Mouse (Mus musculus): ENCODE results near the gene Tekt1.

Gene Tekt1

GRCm38 (mm10) chr11:72362347-72362741, at the start of gene Tekt1:
TSS of gene Tekt1 (minus strand) at chr11:72362442.
- DNase-seq (ENCODE audit: low read depth, low spot score) = no peak

- no peak for DNase-seq (ENCODE audit: low read depth, low spot score)
Observed at GRCm38 (mm10) chr11:72411945-72412344, 49.7 kb upstream of the Tekt1 start.

GRCm38 (mm10) chr11:72411093-72411921, 49.1 kb upstream of the Tekt1 start, which contains the start of gene Smtnl2:
TSS of gene Smtnl2 (minus strand) at chr11:72411713.
- no peak for DNase-seq (ENCODE audit: low read depth, low spot score)

GRCm38 (mm10) chr11:72410521-72411092, 48.4 kb upstream of the Tekt1 start:
- DNase-seq (ENCODE audit: low read depth, low spot score) = no peak

- DNase-seq (ENCODE audit: low read depth, low spot score) = no peak
Observed at GRCm38 (mm10) chr11:72409649-72410385, 47.6 kb upstream of the Tekt1 start.

GRCm38 (mm10) chr11:72408451-72409170, 46.4 kb upstream of the Tekt1 start:
- DNase-seq (ENCODE audit: low read depth, low spot score) = no peak

- no peak for DNase-seq (ENCODE audit: low read depth, low spot score)
Observed at GRCm38 (mm10) chr11:72407574-72407973, 45.3 kb upstream of the Tekt1 start.

- no peak for DNase-seq (ENCODE audit: low read depth, low spot score)
Observed at GRCm38 (mm10) chr11:72407081-72407480, 44.8 kb upstream of the Tekt1 start.

- DNase-seq (ENCODE audit: low read depth, low spot score) = no peak
Observed at GRCm38 (mm10) chr11:72406079-72406675, 43.9 kb upstream of the Tekt1 start.

GRCm38 (mm10) chr11:72405532-72405931, 43.3 kb upstream of the Tekt1 start:
- no peak for DNase-seq (ENCODE audit: low read depth, low spot score)

- DNase-seq (ENCODE audit: low read depth, low spot score) = no peak
Observed at GRCm38 (mm10) chr11:72402969-72403368, 40.7 kb upstream of the Tekt1 start.

- no peak for DNase-seq (ENCODE audit: low read depth, low spot score)
Observed at GRCm38 (mm10) chr11:72402017-72402416, 39.8 kb upstream of the Tekt1 start.

- no peak for DNase-seq (ENCODE audit: low read depth, low spot score)
Observed at GRCm38 (mm10) chr11:72401068-72401467, 38.8 kb upstream of the Tekt1 start.

- DNase-seq (ENCODE audit: low read depth, low spot score) = no peak
Observed at GRCm38 (mm10) chr11:72397811-72398525, 35.7 kb upstream of the Tekt1 start.

GRCm38 (mm10) chr11:72397072-72397471, 34.8 kb upstream of the Tekt1 start:
- DNase-seq (ENCODE audit: low read depth, low spot score) = no peak

GRCm38 (mm10) chr11:72396621-72397020, 34.4 kb upstream of the Tekt1 start:
- no peak for DNase-seq (ENCODE audit: low read depth, low spot score)

- DNase-seq (ENCODE audit: low read depth, low spot score) = no peak
Observed at GRCm38 (mm10) chr11:72395652-72396051, 33.4 kb upstream of the Tekt1 start.

GRCm38 (mm10) chr11:72394694-72395093, 32.5 kb upstream of the Tekt1 start:
- DNase-seq (ENCODE audit: low read depth, low spot score) = no peak

- DNase-seq (ENCODE audit: low read depth, low spot score) = no peak
Observed at GRCm38 (mm10) chr11:72393669-72394068, 31.4 kb upstream of the Tekt1 start.

GRCm38 (mm10) chr11:72393243-72393642, 31.0 kb upstream of the Tekt1 start:
- no peak for DNase-seq (ENCODE audit: low read depth, low spot score)

- DNase-seq (ENCODE audit: low read depth, low spot score) = no peak
Observed at GRCm38 (mm10) chr11:72391181-72391580, 28.9 kb upstream of the Tekt1 start.
